Comparison of ENCODE assay signal across 11 mouse cellular contexts in genomic region chr13:104520461-104520860, GRCm38 (mm10).
"Had no signal": no experiment of that assay in that cellular context is flagged by ENCODE, and none has a peak within 500 bp of the region (broad histone marks: within the 10 kb centered on the region; RNA-seq: fewer than 3 reads in every experiment).

No protein-coding gene starts in this region.

- H3K9ac ChIP-seq: limb, embryonic 13.5 days; liver, embryonic 14.5 days; neural tube, embryonic 15.5 days had no signal

- H3K9me3 ChIP-seq: limb, embryonic 13.5 days; neural tube, embryonic 15.5 days had no signal

- H3K27ac ChIP-seq: layer of hippocampus, adult 2 months; limb, embryonic 13.5 days; liver, embryonic 14.5 days; neural tube, embryonic 15.5 days had no signal

- H3K36me3 ChIP-seq: limb, embryonic 13.5 days; neural tube, embryonic 15.5 days had no signal

- H3K4me2 ChIP-seq: limb, embryonic 13.5 days; neural tube, embryonic 15.5 days had no signal

- H3K4me3 ChIP-seq: layer of hippocampus, adult 2 months; limb, embryonic 13.5 days; myocyte; neural tube, embryonic 15.5 days had no signal

- H3K27me3 ChIP-seq: limb, embryonic 13.5 days; neural tube, embryonic 15.5 days had no signal

- DNase-seq: kidney, postnatal 4 days; lung, adult 18-20 months; midbrain, embryonic 14.5 days; right cerebral cortex, adult 18-20 months; right cerebral cortex, postnatal 25 days; thymus, postnatal 14 days had no signal
